Mouse (Mus musculus) ES-E14 (cell line): ENCODE measurements around the gene Coa7. TPM values are rescaled to one million over a fixed set of nuclear protein-coding genes. Genes with fewer than 3 reads are reported as not detected.

Experiments used
- DNase-seq: peaks from one replicate; pipeline ENCODE4 v3.0.0-alpha.2; 2013; ENCODE audit warnings: low read depth, low spot score
- H3K27ac ChIP-seq: 2 replicates; pipeline ENCODE4 v1.5.1; 2012; ENCODE audit warnings: low read depth, mild to moderate bottlenecking, low read length, moderate library complexity, mixed read lengths; ENCODE audit not compliant: poor library complexity, insufficient read depth, severe bottlenecking
- H3K36me3 ChIP-seq: 2 replicates; pipeline ENCODE4 v1.6.1; 2012; ENCODE audit warnings: mild to moderate bottlenecking, low read length, moderate library complexity, mixed read lengths; ENCODE audit not compliant: control insufficient read depth, poor library complexity, insufficient read depth, severe bottlenecking
- H3K4me1 ChIP-seq, 2 experiments: fragments of 150-350 bp in 1 of 2; sonication (generic) in 1 of 2; 2 replicates each; pipeline ENCODE4 v1.6.1; 2012; ENCODE audit warnings: low read length in 2 of 2, mild to moderate bottlenecking in 1 of 2, mixed read lengths in 1 of 2; ENCODE audit not compliant: control insufficient read depth in 2 of 2, insufficient read depth in 2 of 2, poor library complexity in 1 of 2
- H3K4me3 ChIP-seq, 2 experiments: fragments of 150-350 bp in 1 of 2; sonication (generic) in 1 of 2; 2 replicates each; pipeline ENCODE4 v1.5.1; 2012; ENCODE audit warnings: low read length in 2 of 2, low read depth in 1 of 2, mild to moderate bottlenecking in 1 of 2, mixed read lengths in 1 of 2; ENCODE audit not compliant: insufficient read depth in 1 of 2, poor library complexity in 1 of 2, severe bottlenecking in 1 of 2
- H3K9ac ChIP-seq: 2 replicates; pipeline ENCODE4 v1.6.1; 2012; ENCODE audit warnings: low read depth, mild to moderate bottlenecking, low read length, mixed read lengths; ENCODE audit not compliant: poor library complexity, insufficient read depth, severe bottlenecking
- H3K9me3 ChIP-seq: fragments of 150-350 bp; sonication (generic); 2 replicates; pipeline ENCODE4 v1.6.1; 2012; ENCODE audit warnings: low read depth, mild to moderate bottlenecking, low read length; ENCODE audit not compliant: control insufficient read depth, insufficient read depth
- CHD2 ChIP-seq: IDR thresholded peaks from 2 replicates; pipeline ENCODE4 v1.6.1; 2014; ENCODE audit warnings: mild to moderate bottlenecking, low read depth, low read length, inconsistent platforms
- HCFC1 ChIP-seq: IDR thresholded peaks from 2 replicates; pipeline ENCODE4 v1.6.1; 2012; ENCODE audit warnings: low read length, inconsistent platforms, borderline replicate concordance; ENCODE audit not compliant: insufficient read depth
- MAFK ChIP-seq: IDR thresholded peaks from 2 replicates; pipeline ENCODE4 v1.6.1; 2014; ENCODE audit warnings: mild to moderate bottlenecking, low read depth, low read length, inconsistent platforms; ENCODE audit not compliant: insufficient read depth
- ZC3H11A ChIP-seq: IDR thresholded peaks from 2 replicates; pipeline ENCODE4 v1.6.1; 2012; ENCODE audit warnings: low read depth, mild to moderate bottlenecking, inconsistent platforms, low read length, borderline replicate concordance
- ZNF384 ChIP-seq: IDR thresholded peaks from 2 replicates; pipeline ENCODE4 v1.6.1; 2012; ENCODE audit warnings: low read depth, low read length, inconsistent platforms
- in situ Hi-C, 2 experiments: fragments of 600-800 bp; cut with MboI; formaldehyde crosslinking; loops; one replicate each; pipeline ENCODE4 v1.15.1; 2025; ENCODE audit warnings: low sequenced_read_pairs in 2 of 2, inconsistent platforms in 1 of 2; ENCODE audit not compliant: unreplicated experiment in 2 of 2
- total RNA-seq: library from RNA; depleted of rRNA; stranded (reverse); fragments of 300-350 nt; gene quantifications from 2 replicates; pipeline ENCODE4 v1.2.3, GENCODE M21; 2012

Coa7 gene
- total RNA-seq, 1 experiment = 37.0 TPM

DNA sequence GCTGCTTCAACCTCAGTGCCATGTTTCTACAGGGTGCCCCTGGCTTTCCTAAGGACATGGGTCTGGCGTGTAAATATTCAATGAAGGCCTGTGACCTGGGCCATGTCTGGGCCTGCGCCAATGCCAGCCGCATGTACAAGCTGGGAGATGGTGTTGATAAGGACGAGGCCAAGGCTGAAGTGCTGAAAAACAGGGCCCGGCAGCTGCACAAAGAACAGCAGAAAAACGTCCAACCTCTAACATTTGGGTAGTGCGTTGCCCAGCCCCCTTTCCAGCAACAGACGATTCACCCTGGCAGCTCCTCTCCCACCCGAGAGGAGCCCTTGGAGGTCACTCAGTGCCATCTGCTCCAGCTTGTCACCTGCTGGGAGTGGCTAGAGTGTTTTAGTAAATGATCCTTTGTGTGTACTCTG, 10.4 kb downstream of the Coa7 start:
- Histone ChIP-seq H3K4me1 (peaks cover 10 to 18% of the 10 kb centered on the region in 2 experiments), H3K9ac (0 out of 2 replicates have a peak overlapping the region, but pooled peaks have one; percentile 12), H3K36me3 (peaks cover 12% of the 10 kb centered on the region), H3K9me3 (no peaks in the 10 kb centered on the region), H3K27ac (peak overlapping the region; percentile 62), H3K4me3 (no peak overlapping the region)
- in situ Hi-C loops = no loop called here
- DNase-seq = no peak
- TF ChIP-seq MAFK = no peak
- TF ChIP-seq HCFC1 = no peak
- TF ChIP-seq ZC3H11A = no peak
- no peak for TF ChIP-seq CHD2
- no peak for TF ChIP-seq ZNF384

DNA sequence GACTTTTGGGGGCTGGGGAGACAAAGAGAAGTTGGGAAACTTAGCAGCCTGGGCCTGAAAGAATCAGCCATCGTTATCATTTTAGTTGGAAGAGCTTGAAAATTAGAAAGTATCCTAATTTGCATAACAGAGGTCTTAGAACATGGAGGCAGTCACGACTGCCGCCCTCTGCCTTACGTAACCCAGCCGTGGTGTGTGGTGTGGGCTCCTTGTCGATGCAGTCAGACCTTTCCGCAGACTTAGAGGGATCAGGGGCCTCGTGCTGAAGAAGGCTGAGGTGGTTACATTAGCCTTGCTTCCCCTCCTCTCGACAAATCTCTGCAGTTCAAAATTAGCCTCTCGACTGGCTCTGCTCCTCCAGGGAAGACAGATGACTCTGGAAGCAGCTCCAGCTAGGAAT, 10.9 kb downstream of the Coa7 start:
- H3K4me3 ChIP-seq = no peak overlapping the region
- H3K36me3 ChIP-seq = peaks cover 11% of the 10 kb centered on the region
- peak overlapping the region; percentile 12; the same call in 1 of the 2 replicates for H3K9ac ChIP-seq
- DNase-seq = no peak
- peak overlapping the region; percentile 62 for H3K27ac ChIP-seq
- peaks cover 10 to 16% of the 10 kb centered on the region in 2 experiments for H3K4me1 ChIP-seq
- TF ChIP-seq ZC3H11A (no peak), ZNF384 (no peak), HCFC1 (no peak), MAFK (no peak)
- no peaks in the 10 kb centered on the region for H3K9me3 ChIP-seq
- in situ Hi-C loops = no loop called here

DNA sequence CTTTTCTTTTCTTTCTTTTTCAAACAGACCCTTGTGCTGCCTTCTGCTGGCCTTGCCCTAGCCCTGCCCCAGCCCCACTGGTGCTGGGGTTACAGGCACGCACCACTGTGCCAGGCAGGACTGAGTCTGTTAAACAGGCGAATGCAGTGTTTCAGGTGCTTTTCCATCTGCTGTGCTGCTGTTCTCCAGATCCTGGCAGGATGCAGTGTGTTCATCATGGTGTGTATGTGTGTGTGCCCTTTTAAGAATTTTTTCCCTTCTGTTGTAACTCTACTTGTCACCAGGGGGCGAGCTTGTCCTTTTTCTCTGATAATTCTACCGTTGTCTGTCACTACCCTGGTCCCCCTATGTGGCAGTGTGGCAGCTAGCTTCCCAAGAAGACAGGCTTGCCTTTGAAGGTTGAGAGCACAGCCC, 11.3 kb downstream of the Coa7 start:
- H3K27ac ChIP-seq = peak overlapping the region; percentile 62
- H3K4me1 ChIP-seq = peaks cover 10 to 14% of the 10 kb centered on the region in 2 experiments
- H3K9me3 ChIP-seq = no peaks in the 10 kb centered on the region
- in situ Hi-C loops = no loop called here
- peak overlapping the region; percentile 14 to 17; a peak in 1 of 4 replicates for H3K4me3 ChIP-seq
- peak; percentile 74 for TF ChIP-seq ZC3H11A
- TF ChIP-seq MAFK = no peak
- H3K36me3 ChIP-seq = peaks cover 10% of the 10 kb centered on the region
- DNase-seq = peak; percentile 79
- no peak overlapping the region for H3K9ac ChIP-seq

DNA sequence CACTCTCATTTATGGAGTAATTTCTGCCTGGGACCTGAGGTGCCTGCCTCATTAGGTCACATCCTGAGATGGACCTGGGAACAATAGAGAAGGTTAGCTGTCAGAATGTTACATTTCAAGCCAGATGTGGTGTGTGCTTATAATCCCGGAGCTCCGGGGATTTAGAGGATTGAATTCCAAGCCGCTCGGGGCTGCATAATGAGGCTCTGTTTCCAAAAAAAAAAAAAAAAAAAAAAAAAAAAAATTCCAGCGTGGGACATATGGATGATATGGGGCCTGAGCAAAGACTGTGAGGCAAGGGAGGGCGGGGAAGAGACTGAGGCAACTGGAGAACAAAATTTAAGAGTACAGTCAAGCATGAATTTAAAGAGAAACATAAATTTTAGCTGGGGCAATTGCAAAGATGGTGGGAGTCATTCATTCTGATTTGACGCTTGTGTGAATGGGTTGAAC, 16.7 kb downstream of the Coa7 start:
- TF ChIP-seq ZNF384 = 0 out of 2 replicates have a peak, but pooled peaks have one; percentile 55
- TF ChIP-seq HCFC1 = no peak
- TF ChIP-seq MAFK = no peak
- H3K27ac ChIP-seq = no peak overlapping the region
- H3K9me3 ChIP-seq = no peaks in the 10 kb centered on the region
- peaks cover 5 to 20% of the 10 kb centered on the region in 2 experiments; a peak in 3 of 4 replicates for H3K4me1 ChIP-seq
- no peak overlapping the region for H3K4me3 ChIP-seq
- H3K9ac ChIP-seq = no peak overlapping the region
- DNase-seq = no peak
- H3K36me3 ChIP-seq = peaks cover 4% of the 10 kb centered on the region; the same call in 1 of the 2 replicates
- in situ Hi-C loops = no loop called here

DNA sequence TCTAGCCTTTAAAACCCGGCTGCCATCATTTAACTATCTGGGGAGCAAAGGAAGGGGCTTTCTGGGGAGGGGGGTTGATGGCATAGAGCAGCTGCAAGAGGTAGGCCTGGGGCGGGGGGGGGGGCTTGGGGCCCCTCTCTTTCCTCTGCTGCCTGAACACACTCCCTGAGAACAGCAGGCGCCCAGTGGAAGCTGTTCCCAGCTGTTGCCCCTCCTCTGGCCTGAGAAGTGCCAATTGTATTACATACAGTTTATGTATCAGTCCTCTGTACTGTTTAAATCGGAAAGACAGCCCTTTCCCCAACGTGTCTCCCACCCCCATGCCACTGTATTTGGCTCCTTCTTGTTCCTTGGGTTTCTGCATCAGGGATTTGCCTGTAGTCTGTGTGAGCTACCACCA, 17.9 kb downstream of the Coa7 start:
- TF ChIP-seq ZC3H11A = no peak
- no peak for TF ChIP-seq ZNF384
- no peak for TF ChIP-seq CHD2
- no peak for TF ChIP-seq MAFK
- no peak for TF ChIP-seq HCFC1
- no peak overlapping the region for H3K27ac ChIP-seq
- H3K36me3 ChIP-seq = no peaks in the 10 kb centered on the region; the same call in 1 of the 2 replicates
- peaks cover 9 to 23% of the 10 kb centered on the region in 2 experiments for H3K4me1 ChIP-seq
- DNase-seq = no peak
- H3K9ac ChIP-seq = no peak overlapping the region
- in situ Hi-C loops = no loop called here
- H3K4me3 ChIP-seq = no peak overlapping the region
- no peaks in the 10 kb centered on the region for H3K9me3 ChIP-seq
